Mouse (Mus musculus) erythroblast, embryonic 14.5 days (primary cell): Measurements from ENCODE around the gene Phldb1.

Experiments
- GATA1 ChIP-seq: IDR thresholded peaks from 2 replicates; pipeline ENCODE4 v1.6.1; 2012; ENCODE audit warnings: low read length, inconsistent platforms, mixed read lengths
- TAL1 ChIP-seq: IDR thresholded peaks from 3 replicates; pipeline ENCODE4 v1.6.1; 2012; ENCODE audit warnings: low read length, inconsistent platforms, mixed read lengths

GRCm38 (mm10) chr9:44717822-44718242, 17.2 kb downstream of the Phldb1 start:
- TF ChIP-seq GATA1 (no peak), TAL1 (no peak)
